In the genomic region with DNA sequence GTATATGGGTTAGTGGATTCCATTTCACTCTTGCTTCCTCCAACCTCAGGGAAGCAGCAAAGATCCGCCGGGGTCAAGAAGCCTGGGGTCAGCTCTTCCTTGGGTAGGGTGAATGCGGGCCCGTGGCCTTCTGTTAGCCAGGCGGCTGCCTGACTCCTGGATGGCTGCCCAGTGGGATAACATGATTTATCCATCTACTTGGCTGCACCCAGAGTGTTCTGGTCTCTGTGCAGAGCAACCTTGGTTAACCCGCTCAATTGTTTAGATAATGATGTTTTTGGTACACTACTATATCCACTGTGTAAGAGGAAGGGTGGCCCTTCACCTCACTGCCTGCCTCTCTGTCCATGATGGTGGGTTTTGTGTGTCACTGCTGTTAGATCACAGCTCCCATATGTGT, we compare ENCODE assay signal across 8 mouse cellular contexts. TPM values are rescaled to one million over a fixed set of nuclear protein-coding genes. Genes with fewer than 3 reads are reported as not detected.
A peak's percentile ranks its signal among the peaks of the same experiment; 100 is the strongest.
DNase-seq lines count a peak whose midpoint lies in the region; ATAC-seq lines count a peak whose summit lies in the region.

No protein-coding gene starts in this region.

- intact Hi-C loops in heart, postnatal 36 days (cut with DNase I), result loop anchor here (2.0 kb wide), 1 partner anchor 13 kb away; no protein-coding TSS in a partner anchor

- peak; percentile 82 to 92 for DNase-seq in adrenal gland, adult (ENCODE audit: inconsistent age in 2 of 2, low spot score in 1 of 2)
- DNase-seq in adrenal gland, postnatal 36 days, result peak; percentile 90 to 93
- DNase-seq in heart, postnatal 36 days, result peak; percentile 56 to 60
- peak; percentile 77 for DNase-seq in lung, postnatal 10 days
- DNase-seq in spleen, postnatal 4 days (ENCODE audit: low spot score in 2 of 2), result no peak
- DNase-seq in spleen, postnatal 36 days (ENCODE audit: low spot score in 2 of 2), result no peak
- DNase-seq in thymus, postnatal 36 days, result no peak

- no peak for ATAC-seq in megakaryocyte, adult 5-6 weeks (ENCODE audit: poor library complexity, severe bottlenecking)

RNA-seq across cellular contexts. Expression of gene Pxdn, which starts 14.7 kb away (rescaled TPM):
- 10 to 100 TPM; 51.2 to 68.5 TPM for total RNA-seq in adrenal gland, postnatal 36 days (2021)
- total RNA-seq in heart, postnatal 36 days (2021), result 10 to 100 TPM; 51.7 to 54.5 TPM
- not detected in 2 replicates for total RNA-seq in megakaryocyte, adult 5-6 weeks (2015)
- total RNA-seq in megakaryocyte, adult 5-6 weeks (2017), result not detected in 2 replicates

Comparison
In these comparisons a context has a peak if more than half of its experiments do, and no peak if none do; other contexts are left out.
1. DNase-seq: peak in adrenal gland, adult (2 of 2), adrenal gland, postnatal 36 days (2 of 2), heart, postnatal 36 days (2 of 2) and lung, postnatal 10 days (single experiment); none in spleen, postnatal 4 days (0 of 2), spleen, postnatal 36 days (0 of 2) and thymus, postnatal 36 days (0 of 2).
2. RNA of gene Pxdn, which starts 14.7 kb away (total RNA-seq): 51.2 to 68.5 TPM in adrenal gland, postnatal 36 days and 51.7 to 54.5 TPM in heart, postnatal 36 days; not detected in megakaryocyte, adult 5-6 weeks; every median in the first group is over 10 times any median in the second.